Mouse (Mus musculus) limb, embryonic 15.5 days (tissue): ENCODE data around the gene H2al1b. TPM values are rescaled to one million over a fixed set of nuclear protein-coding genes. Genes with fewer than 3 reads are reported as not detected.

Source experiments
- polyA plus RNA-seq: library from polyadenylated mRNA; unstranded; fragments of >200 nt; fragmentation: Nextera tagmentation; extraction: Ambion mirVana; gene quantifications from 2 replicates; pipeline ENCODE4 v1.2.1, GENCODE M21; 2015

The H2al1b gene
- polyA plus RNA-seq, 1 experiment from 2014 or later = not detected

Other genes with a start within 250 kb of the H2al1b start
- gene H2al1a, start 3.2 kb upstream of the H2al1b start, polyA plus RNA-seq = not detected in 2 replicates
- gene H2al1c, start 3.2 kb downstream of the H2al1b start, polyA plus RNA-seq = not detected in 2 replicates
- not detected in 2 replicates for gene H2al1d, start 6.4 kb downstream of the H2al1b start, polyA plus RNA-seq
- not detected in 2 replicates for gene H2al1e, start 9.5 kb downstream of the H2al1b start, polyA plus RNA-seq
- gene H2al1f, start 12.7 kb downstream of the H2al1b start, polyA plus RNA-seq = not detected in 2 replicates
- not detected in 2 replicates for gene H2al1g, start 15.8 kb downstream of the H2al1b start, polyA plus RNA-seq
- not detected in 2 replicates for gene H2al1h, start 19.1 kb downstream of the H2al1b start, polyA plus RNA-seq
- not detected in 2 replicates for gene H2al1i, start 22.2 kb downstream of the H2al1b start, polyA plus RNA-seq
- not detected in 2 replicates for gene H2al1j, start 25.4 kb downstream of the H2al1b start, polyA plus RNA-seq